Mouse (Mus musculus) CH12.LX (cell line): ENCODE data around the gene Scfd2. TPM values are rescaled to one million over a fixed set of nuclear protein-coding genes. Genes with fewer than 3 reads are reported as not detected.

ENCODE experiments used
- DNase-seq: peaks from one replicate; pipeline ENCODE4 v3.0.0-alpha.2; 2013; ENCODE audit errors: extremely low read depth
- H3K27ac ChIP-seq: 2 replicates; pipeline ENCODE4 v1.5.1; 2012; ENCODE audit warnings: low read depth, mild to moderate bottlenecking, control low read depth, moderate library complexity; ENCODE audit not compliant: insufficient read depth
- H3K27me3 ChIP-seq: replicated peaks from 2 replicates; pipeline ENCODE3; 2012; ENCODE audit warnings: inconsistent platforms
- H3K36me3 ChIP-seq, 2 experiments: replicated peaks in 1 of 2; 2 replicates each; pipeline versions ENCODE3 to v1.6.1; 2012; ENCODE audit warnings: inconsistent platforms in 1 of 2, low read length in 1 of 2, mild to moderate bottlenecking in 1 of 2, mixed read lengths in 1 of 2, moderate library complexity in 1 of 2; ENCODE audit not compliant: control insufficient read depth in 1 of 2, insufficient read depth in 1 of 2
- H3K4me1 ChIP-seq, 2 experiments: 2 replicates each; pipeline ENCODE4 v1.6.1; 2012; ENCODE audit warnings: inconsistent platforms in 1 of 2, moderate library complexity in 1 of 2; ENCODE audit not compliant: insufficient read depth in 2 of 2, control insufficient read depth in 1 of 2
- H3K4me2 ChIP-seq: 2 replicates; pipeline ENCODE4 v1.6.1; 2012; ENCODE audit warnings: low read depth, mild to moderate bottlenecking, control low read depth; ENCODE audit not compliant: poor library complexity, insufficient read depth, severe bottlenecking
- H3K4me3 ChIP-seq, 3 experiments: fragments of 150-350 bp in 1 of 3; sonication (generic) in 1 of 3; replicated peaks in 1 of 3; 2 replicates each; pipeline versions ENCODE3 to v1.5.1; 2011 to 2012; ENCODE audit warnings: low read depth in 2 of 3, low read length in 2 of 3, mild to moderate bottlenecking in 2 of 3, moderate library complexity in 2 of 3, control low read depth in 1 of 3, improper control_type of control experiment in 1 of 3, inconsistent platforms in 1 of 3, mixed read lengths in 1 of 3; ENCODE audit not compliant: poor library complexity in 1 of 3
- H3K79me2 ChIP-seq: replicated peaks from 2 replicates; pipeline ENCODE4 v1.6.1; 2012; ENCODE audit warnings: mild to moderate bottlenecking, moderate library complexity; ENCODE audit not compliant: control insufficient read depth, poor library complexity, insufficient read depth, severe bottlenecking; ENCODE audit errors: extremely low read depth
- H3K9ac ChIP-seq: 2 replicates; pipeline ENCODE4 v1.6.1; 2012; ENCODE audit warnings: low read depth, mild to moderate bottlenecking, control low read depth, moderate library complexity; ENCODE audit not compliant: insufficient read depth
- H3K9me3 ChIP-seq: replicated peaks from 2 replicates; pipeline ENCODE3; 2012; ENCODE audit warnings: low read length, inconsistent platforms, mixed read lengths
- BHLHE40 ChIP-seq: IDR thresholded peaks from 2 replicates; pipeline ENCODE4 v1.6.1; 2011; ENCODE audit warnings: mild to moderate bottlenecking, low read depth, low read length, improper control_type of control experiment
- CHD2 ChIP-seq: IDR thresholded peaks from 2 replicates; pipeline ENCODE4 v1.6.1; 2011; ENCODE audit warnings: low read length, improper control_type of control experiment
- CTCF ChIP-seq, 2 experiments: IDR thresholded peaks in 1 of 2; conservative IDR thresholded peaks in 1 of 2; 2 replicates each; pipeline ENCODE4 v1.5.1; 2011 to 2012; ENCODE audit warnings: low read depth in 2 of 2, low read length in 2 of 2, improper control_type of control experiment in 1 of 2, inconsistent platforms in 1 of 2, mild to moderate bottlenecking in 1 of 2, moderate library complexity in 1 of 2
- EP300 ChIP-seq: IDR thresholded peaks from 2 replicates; pipeline ENCODE4 v1.6.1; 2011; ENCODE audit warnings: low read length, improper control_type of control experiment
- JUN ChIP-seq: IDR thresholded peaks from 2 replicates; pipeline ENCODE4 v1.6.1; 2011; ENCODE audit warnings: low read depth, mild to moderate bottlenecking, low read length, improper control_type of control experiment, moderate library complexity; ENCODE audit not compliant: insufficient read depth
- KAT2A ChIP-seq: IDR thresholded peaks from 2 replicates; pipeline ENCODE4 v1.6.1; 2012; ENCODE audit warnings: low read length, improper control_type of control experiment, inconsistent platforms; ENCODE audit not compliant: insufficient replicate concordance
- MAX ChIP-seq: IDR thresholded peaks from 2 replicates; pipeline ENCODE4 v1.6.1; 2011; ENCODE audit warnings: low read length, improper control_type of control experiment
- MYC ChIP-seq: IDR thresholded peaks from 2 replicates; pipeline ENCODE4 v1.6.1; 2011; ENCODE audit warnings: low read depth, mild to moderate bottlenecking, improper control_type of control experiment, low read length
- NRF1 ChIP-seq: IDR thresholded peaks from 2 replicates; pipeline ENCODE4 v1.6.1; 2014; ENCODE audit warnings: low read depth, mild to moderate bottlenecking, inconsistent platforms, low read length, improper control_type of control experiment, moderate library complexity
- PAX5 ChIP-seq: IDR thresholded peaks from 2 replicates; pipeline ENCODE4 v1.6.1; 2012; ENCODE audit warnings: low read length, inconsistent platforms, mixed read lengths
- RAD21 ChIP-seq: IDR thresholded peaks from 2 replicates; pipeline ENCODE4 v1.6.1; 2011; ENCODE audit warnings: low read depth, mild to moderate bottlenecking, low read length, improper control_type of control experiment, moderate library complexity
- SMC3 ChIP-seq: IDR thresholded peaks from 2 replicates; pipeline ENCODE4 v1.6.1; 2011; ENCODE audit warnings: low read depth, low read length, improper control_type of control experiment
- TCF12 ChIP-seq: IDR thresholded peaks from 2 replicates; pipeline ENCODE4 v1.6.1; 2014; ENCODE audit warnings: low read depth, mild to moderate bottlenecking, inconsistent platforms, low read length, improper control_type of control experiment
- UBTF ChIP-seq: IDR thresholded peaks from 2 replicates; pipeline ENCODE4 v1.6.1; 2012; ENCODE audit warnings: low read depth, mild to moderate bottlenecking, inconsistent platforms, low read length, improper control_type of control experiment, moderate library complexity
- USF1 ChIP-seq: IDR thresholded peaks from 2 replicates; pipeline ENCODE4 v1.6.1; 2014; ENCODE audit warnings: low read depth, mild to moderate bottlenecking, inconsistent platforms, low read length, improper control_type of control experiment
- USF2 ChIP-seq: conservative IDR thresholded peaks from 2 replicates; pipeline ENCODE4 v1.6.1; 2011; ENCODE audit warnings: low read depth, low read length, improper control_type of control experiment
- ZC3H11A ChIP-seq: IDR thresholded peaks from 2 replicates; pipeline ENCODE4 v1.6.1; 2012; ENCODE audit warnings: low read depth, mild to moderate bottlenecking, inconsistent platforms, low read length, improper control_type of control experiment
- ZMIZ1 ChIP-seq: IDR thresholded peaks from 2 replicates; pipeline ENCODE4 v1.6.1; 2012; ENCODE audit warnings: low read depth, mild to moderate bottlenecking, inconsistent platforms, low read length, improper control_type of control experiment
- ZNF384 ChIP-seq: IDR thresholded peaks from 2 replicates; pipeline ENCODE4 v1.6.1; 2012; ENCODE audit warnings: low read depth, low read length, improper control_type of control experiment, inconsistent platforms
- dilution Hi-C: fragments of 300-500 bp; cut with MboI; formaldehyde crosslinking; loops from 2 replicates; pipeline ENCODE4 v1.14.3; 2020; ENCODE audit warnings: low sequenced_read_pairs; ENCODE audit not compliant: extremely low pct_unique_long_range_greater_than_20kb, extremely low pct_ligation_motif_present
- in situ Hi-C: fragments of 300-500 bp; cut with MboI; formaldehyde crosslinking; loops from 3 replicates; pipeline ENCODE4 v1.14.3; 2019; ENCODE audit warnings: low sequenced_read_pairs, low pct_ligation_motif_present, low pct_unique_long_range_greater_than_20kb, mixed read lengths
- polyA plus RNA-seq: library from polyadenylated mRNA; unstranded; fragments of >175 nt; gene quantifications from 2 replicates; pipeline ENCODE4 v1.2.1, GENCODE M21; 2012; ENCODE audit warnings: low read depth; ENCODE audit not compliant: insufficient read length
- total RNA-seq, 2 experiments: library from RNA; depleted of rRNA; stranded (reverse); fragments of 300-350 nt in 1 of 2; fragments of >200 nt in 1 of 2; gene quantifications; 2 replicates each; pipeline ENCODE4 v1.2.3; 2012 to 2014

Gene Scfd2
- total and polyA plus RNA-seq, 3 experiments: 13.2 to 18.0 (median 14.4) TPM

DNA sequence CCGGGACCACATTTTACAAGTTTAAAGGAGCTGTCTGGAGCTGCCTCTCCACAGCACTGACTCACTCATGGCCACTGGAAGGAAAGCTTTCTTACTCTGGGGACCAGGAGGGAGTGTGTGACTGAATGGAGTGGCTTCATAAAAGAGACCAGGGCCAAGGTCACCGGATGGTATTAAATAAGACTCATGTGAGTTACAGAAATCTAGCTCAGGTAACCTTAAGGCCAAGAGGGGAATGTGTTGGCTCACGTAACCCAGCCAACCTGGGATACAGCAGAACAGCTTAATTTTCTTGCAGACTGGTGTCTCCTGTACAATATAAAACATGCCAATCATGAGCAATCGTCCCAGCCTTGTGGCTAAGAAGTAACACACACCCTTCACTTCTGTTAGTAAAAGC, 267.0 kb downstream of the Scfd2 start:
- Histone ChIP-seq H3K9ac (no peak overlapping the region), H3K36me3 (no peaks in the 10 kb centered on the region), H3K27me3 (no peaks in the 10 kb centered on the region), H3K9me3 (no peaks in the 10 kb centered on the region), H3K4me1 (peaks cover 5 to 40% of the 10 kb centered on the region in 2 experiments; a peak in 3 of 4 replicates), H3K4me3 (no peak overlapping the region), H3K27ac (no peak overlapping the region), H3K4me2 (no peak overlapping the region), H3K79me2 (no peaks in the 10 kb centered on the region)
- no peak for DNase-seq
- dilution Hi-C loops (no loop called here), in situ Hi-C loops (no loop called here)
- TF ChIP-seq UBTF: no peak
- no peak for TF ChIP-seq USF1
- TF ChIP-seq ZNF384: no peak
- TF ChIP-seq KAT2A: no peak
- TF ChIP-seq ZMIZ1: no peak
- no peak for TF ChIP-seq CTCF (conservative IDR thresholded peaks at IDR 0.05 in 1 of 2, IDR thresholded peaks at IDR 0.05 in 1 of 2; ENCODE audit: low read depth in 2 of 2, low read length in 2 of 2)

DNA sequence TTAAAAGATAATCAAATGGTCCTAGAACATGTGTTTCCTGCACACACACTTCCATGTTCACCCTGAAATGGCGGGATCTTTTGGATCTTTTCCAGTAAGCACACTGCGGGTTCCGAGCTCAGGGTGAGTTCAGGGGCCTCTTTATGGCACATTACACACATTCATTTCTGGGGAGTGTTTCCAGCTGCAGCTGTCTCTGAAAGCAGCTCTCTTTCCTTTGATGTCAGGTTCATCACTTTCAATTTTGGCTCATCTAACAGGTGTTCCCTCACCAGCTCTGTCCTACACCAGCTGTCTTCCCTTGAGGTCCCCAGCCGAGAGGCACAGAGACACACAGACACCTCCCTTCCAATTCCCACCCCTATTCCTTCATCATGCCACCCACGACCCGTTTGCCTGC, 270.5 kb downstream of the Scfd2 start:
- no peaks in the 10 kb centered on the region for H3K36me3 ChIP-seq
- no peaks in the 10 kb centered on the region for H3K9me3 ChIP-seq
- no peaks in the 10 kb centered on the region for H3K79me2 ChIP-seq
- DNase-seq: no peak
- no peak overlapping the region for H3K27ac ChIP-seq
- H3K4me3 ChIP-seq: no peak overlapping the region
- no peaks in the 10 kb centered on the region for H3K27me3 ChIP-seq
- dilution Hi-C loops: no loop called here
- H3K4me1 ChIP-seq: peaks cover 0 to 39% of the 10 kb centered on the region in 2 experiments; a peak in 2 of 4 replicates
- H3K9ac ChIP-seq: no peak overlapping the region
- no peak overlapping the region for H3K4me2 ChIP-seq
- TF ChIP-seq EP300 (peak; percentile 49; the same call in 1 of the 2 replicates), RAD21 (no peak), USF2 (no peak), CHD2 (no peak), TCF12 (peak; percentile 66; the same call in 1 of the 2 replicates), PAX5 (no peak), NRF1 (no peak), BHLHE40 (no peak), SMC3 (no peak), MAX (no peak), JUN (no peak), ZC3H11A (no peak), MYC (no peak)
- in situ Hi-C loops: no loop called here
